Mouse (Mus musculus) liver, embryonic 16.5 days (tissue): ENCODE data around the gene Pzp. TPM values are rescaled to one million over a fixed set of nuclear protein-coding genes. Genes with fewer than 3 reads are reported as not detected.

Source experiments
- polyA plus RNA-seq: library from polyadenylated mRNA; unstranded; fragments of >200 nt; fragmentation: Nextera tagmentation; extraction: Ambion mirVana; gene quantifications from 2 replicates; pipeline ENCODE4 v1.2.1, GENCODE M21; 2015

Gene Pzp
- polyA plus RNA-seq, 1 experiment from 2014 or later, result 844 TPM

Other genes with a start within 250 kb of the Pzp start
- gene Tead4, start 225.9 kb downstream of the Pzp start, polyA plus RNA-seq, result 0.44 and 0.51 TPM in 2 replicates
- gene Tulp3, start 170.9 kb downstream of the Pzp start, polyA plus RNA-seq, result 1.4 and 1.7 TPM in 2 replicates
- 48.0 and 54.8 TPM in 2 replicates for gene Rhno1, start 163.8 kb downstream of the Pzp start, polyA plus RNA-seq
- gene Foxm1, start 163.8 kb downstream of the Pzp start, polyA plus RNA-seq, result 14.4 and 17.3 TPM in 2 replicates
- gene Tex52, start 151.3 kb downstream of the Pzp start, polyA plus RNA-seq, result not detected in 2 replicates
- not detected in 2 replicates for gene Gm44596, start 151.2 kb downstream of the Pzp start, polyA plus RNA-seq
- gene Nrip2, start 127.4 kb downstream of the Pzp start, polyA plus RNA-seq, result 4.1 and 4.7 TPM in 2 replicates
- 10.5 and 11.9 TPM in 2 replicates for gene Itfg2, start 101.8 kb downstream of the Pzp start, polyA plus RNA-seq
- gene Fkbp4, start 88.0 kb downstream of the Pzp start, polyA plus RNA-seq, result 156 and 174 TPM in 2 replicates
- gene A2ml1, start 54.9 kb upstream of the Pzp start, polyA plus RNA-seq, result 47.2 and 49.7 TPM in 2 replicates
- 0.24 and 0.27 TPM in 2 replicates for gene Klrb1a, start 96.8 kb upstream of the Pzp start, polyA plus RNA-seq
- 0.09 and 0.28 TPM in 2 replicates for gene Clec2h, start 135.7 kb upstream of the Pzp start, polyA plus RNA-seq
- gene Klrb1, start 196.3 kb upstream of the Pzp start, polyA plus RNA-seq, result not detected in 2 replicates